Mouse (Mus musculus): ENCODE measurements around the gene Krtap7-1. TPM values are rescaled to one million over a fixed set of nuclear protein-coding genes. Genes with fewer than 3 reads are reported as not detected.

The Krtap7-1 gene
- polyA plus RNA-seq, 1 experiment, result 0.21 TPM

- DNase-seq (ENCODE audit: low read depth), result no peak
These were observed 4.6 kb downstream of the Krtap7-1 start for GRCm38 (mm10) chr16:89503571-89503970.

GRCm38 (mm10) chr16:89501870-89502269, 6.3 kb downstream of the Krtap7-1 start:
- DNase-seq (ENCODE audit: low read depth), result no peak
- TF ChIP-seq CTCF (IDR thresholded peaks at IDR 0.05; ENCODE audit: borderline replicate concordance, extremely low read depth, insufficient read depth, insufficient read length) (no peak), POLR2A (IDR thresholded peaks at IDR 0.05; ENCODE audit: borderline replicate concordance, extremely low read depth, insufficient read depth, insufficient read length, poor library complexity, severe bottlenecking) (no peak)

More at GRCm38 (mm10) chr16:89503571-89503970, 4.6 kb downstream of the Krtap7-1 start:
- TF ChIP-seq CTCF (IDR thresholded peaks at IDR 0.05; ENCODE audit: borderline replicate concordance, extremely low read depth, insufficient read depth, insufficient read length) (no peak), POLR2A (IDR thresholded peaks at IDR 0.05; ENCODE audit: borderline replicate concordance, extremely low read depth, insufficient read depth, insufficient read length, poor library complexity, severe bottlenecking) (no peak)

- no peak for TF ChIP-seq CTCF (IDR thresholded peaks at IDR 0.05; ENCODE audit: borderline replicate concordance, extremely low read depth, insufficient read depth, insufficient read length)
- no peak for TF ChIP-seq POLR2A (IDR thresholded peaks at IDR 0.05; ENCODE audit: borderline replicate concordance, extremely low read depth, insufficient read depth, insufficient read length, poor library complexity, severe bottlenecking)
These were observed 11.1 kb downstream of the Krtap7-1 start for GRCm38 (mm10) chr16:89497002-89497401.

GRCm38 (mm10) chr16:89495394-89496153, 12.5 kb downstream of the Krtap7-1 start:
- TF ChIP-seq CTCF (IDR thresholded peaks at IDR 0.05; ENCODE audit: borderline replicate concordance, extremely low read depth, insufficient read depth, insufficient read length) (no peak), POLR2A (IDR thresholded peaks at IDR 0.05; ENCODE audit: borderline replicate concordance, extremely low read depth, insufficient read depth, insufficient read length, poor library complexity, severe bottlenecking) (no peak)
- peak; percentile 41 for DNase-seq (ENCODE audit: low read depth)

More at GRCm38 (mm10) chr16:89497002-89497401, 11.1 kb downstream of the Krtap7-1 start:
- DNase-seq (ENCODE audit: low read depth), result no peak

- DNase-seq (ENCODE audit: low read depth), result no peak
- TF ChIP-seq CTCF (IDR thresholded peaks at IDR 0.05; ENCODE audit: borderline replicate concordance, extremely low read depth, insufficient read depth, insufficient read length) (no peak), POLR2A (IDR thresholded peaks at IDR 0.05; ENCODE audit: borderline replicate concordance, extremely low read depth, insufficient read depth, insufficient read length, poor library complexity, severe bottlenecking) (no peak)
These were observed 20.3 kb downstream of the Krtap7-1 start, which contains the start of gene Krtap8-1 for GRCm38 (mm10) chr16:89487852-89488251. Krtap8-1 (minus strand) TSS chr16:89487952.

GRCm38 (mm10) chr16:89477679-89478314, 30.3 kb downstream of the Krtap7-1 start:
- no peak for TF ChIP-seq POLR2A (IDR thresholded peaks at IDR 0.05; ENCODE audit: borderline replicate concordance, extremely low read depth, insufficient read depth, insufficient read length, poor library complexity, severe bottlenecking)
- TF ChIP-seq CTCF (IDR thresholded peaks at IDR 0.05; ENCODE audit: borderline replicate concordance, extremely low read depth, insufficient read depth, insufficient read length), result no peak

GRCm38 (mm10) chr16:89461189-89461588, 46.9 kb downstream of the Krtap7-1 start:
- peak; percentile 4 for DNase-seq (ENCODE audit: low read depth)
- TF ChIP-seq POLR2A (IDR thresholded peaks at IDR 0.05; ENCODE audit: borderline replicate concordance, extremely low read depth, insufficient read depth, insufficient read length, poor library complexity, severe bottlenecking) (no peak), CTCF (IDR thresholded peaks at IDR 0.05; ENCODE audit: borderline replicate concordance, extremely low read depth, insufficient read depth, insufficient read length) (no peak)

More at GRCm38 (mm10) chr16:89477679-89478314, 30.3 kb downstream of the Krtap7-1 start:
- no peak for DNase-seq (ENCODE audit: low read depth)

Other genes with a start within 250 kb of the Krtap7-1 start
- not detected in 2 replicates for gene Krtap21-1, start 104.5 kb downstream of the Krtap7-1 start, polyA plus RNA-seq (2012; rRNA removed)
- not detected in 2 replicates for gene Krtap6-2, start 88.2 kb downstream of the Krtap7-1 start, polyA plus RNA-seq (2012; rRNA removed)
- gene Krtap8-1, start 20.4 kb downstream of the Krtap7-1 start, polyA plus RNA-seq (2012; rRNA removed), result not detected in 2 replicates
- gene Krtap11-1, start 62.9 kb upstream of the Krtap7-1 start, polyA plus RNA-seq (2012; rRNA removed), result not detected in 2 replicates

All from brain, embryonic 14.5 days (tissue).